Mouse (Mus musculus) CD4-positive, CD25-positive, alpha-beta regulatory T cell, adult 9 weeks (primary cell): ENCODE results near the gene Olfr187. TPM values are rescaled to one million over a fixed set of nuclear protein-coding genes. Genes with fewer than 3 reads are reported as not detected.

Experiments used
- polyA plus RNA-seq: library from polyadenylated mRNA; unstranded; fragments of 100-300 nt; shearing (Covaris generic); gene quantifications from one replicate; pipeline ENCODE4 v1.2.1, GENCODE M21; 2017

Olfr187 gene
- polyA plus RNA-seq = not detected

DNA sequence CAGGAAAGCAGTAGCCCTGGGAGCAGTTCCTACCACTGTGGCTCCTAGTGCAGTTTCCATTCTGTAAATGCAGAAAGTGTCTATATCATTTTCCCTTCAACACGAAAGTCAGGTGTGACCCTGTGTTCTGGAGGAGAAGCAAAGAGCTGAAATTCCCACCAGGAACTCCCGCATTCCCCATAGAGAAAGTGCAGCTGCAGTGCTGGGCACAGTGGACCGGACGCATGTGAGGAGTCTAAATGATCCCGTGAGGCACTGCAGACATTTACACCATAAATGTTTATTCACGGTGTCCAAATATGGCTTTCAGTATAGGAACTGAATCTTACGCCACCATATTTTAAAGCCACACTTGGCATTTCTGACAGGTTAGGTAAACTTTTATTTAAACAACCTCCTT lies at the start of gene Olfr187:
TSS of gene Olfr187 (minus strand) at position 58 of the 400 bp plus-strand sequence.

DNA sequence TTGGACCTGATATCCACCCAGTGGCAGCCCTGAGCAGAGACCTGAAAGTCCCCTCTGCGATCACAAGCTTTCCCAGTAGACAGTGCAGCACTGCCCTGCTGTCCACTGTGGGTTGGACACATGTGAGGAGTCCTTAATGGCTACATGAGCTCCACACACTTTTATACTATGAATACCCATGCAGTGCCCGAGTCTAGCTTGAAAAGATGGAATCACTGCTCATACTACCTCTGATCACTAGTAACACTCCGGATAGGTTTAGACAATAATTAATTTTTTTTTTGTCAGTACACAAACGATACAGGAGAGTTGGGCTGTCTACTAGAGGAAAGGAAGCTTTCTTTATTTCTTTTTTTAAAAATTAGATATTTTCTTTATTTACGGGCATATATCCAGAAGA lies 38.3 kb upstream of the Olfr187 start, which contains the start of gene Olfr190:
TSS of gene Olfr190 (minus strand) at position 101 of the 400 bp plus-strand sequence.

GRCm38 (mm10) chr16:59030191-59030590 lies 9.4 kb downstream of the Olfr187 start, which contains the start of gene Olfr186:
Gene Olfr186, minus strand, starts transcription at chr16:59030291.

DNA sequence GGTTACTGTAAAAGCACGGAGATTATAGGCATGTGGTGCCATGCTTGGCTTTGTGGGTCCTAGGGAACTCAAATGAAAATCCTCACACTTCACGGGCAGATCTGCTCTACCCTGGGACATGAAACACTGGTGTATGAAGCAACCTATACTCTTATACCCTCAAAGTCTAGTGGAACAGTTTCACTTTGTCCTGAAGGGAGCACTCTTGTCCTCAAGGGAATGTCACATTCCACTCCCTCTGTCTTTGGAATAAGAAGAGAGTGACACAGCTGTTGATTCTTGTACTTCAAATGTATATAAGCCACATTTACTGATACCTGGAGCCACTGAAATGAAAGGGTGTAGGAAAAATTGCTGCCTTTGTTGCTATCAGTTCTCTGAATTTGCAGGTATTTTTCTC lies 44.5 kb downstream of the Olfr187 start, which contains the start of gene Olfr183:
TSS of gene Olfr183 (plus strand) at position 301 of the 400 bp plus-strand sequence.

Other genes with a start within 250 kb of the Olfr187 start
- gene Olfr173, start 239.5 kb downstream of the Olfr187 start, polyA plus RNA-seq = 1.5 TPM
- not detected for gene Olfr175-ps1, start 213.0 kb downstream of the Olfr187 start, polyA plus RNA-seq
- gene Olfr177, start 165.0 kb downstream of the Olfr187 start, polyA plus RNA-seq = not detected
- not detected for gene Olfr178, start 147.7 kb downstream of the Olfr187 start, polyA plus RNA-seq
- 0.27 TPM for gene Olfr181, start 111.0 kb downstream of the Olfr187 start, polyA plus RNA-seq
- not detected for gene Olfr180, start 110.4 kb downstream of the Olfr187 start, polyA plus RNA-seq
- not detected for gene Olfr183, start 44.4 kb downstream of the Olfr187 start, polyA plus RNA-seq
- gene Olfr186, start 9.5 kb downstream of the Olfr187 start, polyA plus RNA-seq = 0.12 TPM
- not detected for gene Olfr190, start 38.2 kb upstream of the Olfr187 start, polyA plus RNA-seq
- not detected for gene Olfr191, start 50.1 kb upstream of the Olfr187 start, polyA plus RNA-seq
- not detected for gene Olfr193, start 72.1 kb upstream of the Olfr187 start, polyA plus RNA-seq
- gene Olfr194, start 81.3 kb upstream of the Olfr187 start, polyA plus RNA-seq = not detected
- gene Olfr195, start 107.3 kb upstream of the Olfr187 start, polyA plus RNA-seq = not detected
- not detected for gene Olfr196, start 130.7 kb upstream of the Olfr187 start, polyA plus RNA-seq
- gene Olfr198, start 163.8 kb upstream of the Olfr187 start, polyA plus RNA-seq = not detected
- not detected for gene Olfr199, start 180.0 kb upstream of the Olfr187 start, polyA plus RNA-seq
- gene Olfr201, start 232.9 kb upstream of the Olfr187 start, polyA plus RNA-seq = not detected
- gene Olfr202, start 247.0 kb upstream of the Olfr187 start, polyA plus RNA-seq = not detected